Mouse (Mus musculus) left cerebral cortex, adult 9 months (tissue): ENCODE results near the gene Tdp1.

Source experiments
- DNase-seq, 2 experiments: peaks; one replicate each; pipeline ENCODE4 v3.0.0; 2022; ENCODE audit warnings: low spot score in 2 of 2

Tdp1 gene

GRCm38 (mm10) chr12:99898248-99898870 is 14.0 kb downstream of the Tdp1 start:
- DNase-seq: no peak

GRCm38 (mm10) chr12:99899991-99900390 is 15.7 kb downstream of the Tdp1 start:
- no peak for DNase-seq

GRCm38 (mm10) chr12:99901973-99902866 is 17.9 kb downstream of the Tdp1 start:
- no peak for DNase-seq

GRCm38 (mm10) chr12:99902867-99903370 is 18.6 kb downstream of the Tdp1 start:
- no peak for DNase-seq

GRCm38 (mm10) chr12:99904537-99904936 is 20.2 kb downstream of the Tdp1 start:
- DNase-seq: peak in 1 of 2 experiments; percentile 26

- DNase-seq: no peak
Measured at GRCm38 (mm10) chr12:99911466-99911865, 27.1 kb downstream of the Tdp1 start.

- peak; percentile 45 to 61 for DNase-seq
Measured at GRCm38 (mm10) chr12:99917800-99918427, 33.6 kb downstream of the Tdp1 start.

GRCm38 (mm10) chr12:99919636-99920035 is 35.3 kb downstream of the Tdp1 start:
- DNase-seq: no peak

- DNase-seq: no peak
Measured at GRCm38 (mm10) chr12:99921045-99921444, 36.7 kb downstream of the Tdp1 start.

- peak; percentile 39 to 40 for DNase-seq
Measured at GRCm38 (mm10) chr12:99923131-99923606, 38.9 kb downstream of the Tdp1 start.

GRCm38 (mm10) chr12:99923703-99924102 is 39.4 kb downstream of the Tdp1 start:
- no peak for DNase-seq

- DNase-seq: peak in 1 of 2 experiments; percentile 60
Measured at GRCm38 (mm10) chr12:99928311-99928710, 44.0 kb downstream of the Tdp1 start.

GRCm38 (mm10) chr12:99929160-99929559 is 44.8 kb downstream of the Tdp1 start:
- DNase-seq: no peak

GRCm38 (mm10) chr12:99932245-99932644 is 47.9 kb downstream of the Tdp1 start:
- no peak for DNase-seq

- DNase-seq: no peak
Measured at GRCm38 (mm10) chr12:99933630-99934029, 49.3 kb downstream of the Tdp1 start.

- no peak for DNase-seq
Measured at GRCm38 (mm10) chr12:99935403-99935802, 51.1 kb downstream of the Tdp1 start.

- no peak for DNase-seq
Measured at GRCm38 (mm10) chr12:99938476-99938875, 54.2 kb downstream of the Tdp1 start.

- no peak for DNase-seq
Measured at GRCm38 (mm10) chr12:99939179-99939578, 54.9 kb downstream of the Tdp1 start.

- DNase-seq: no peak
Measured at GRCm38 (mm10) chr12:99940704-99941103, 56.4 kb downstream of the Tdp1 start.

GRCm38 (mm10) chr12:99942441-99942840 is 58.1 kb downstream of the Tdp1 start:
- DNase-seq: no peak

GRCm38 (mm10) chr12:99952928-99953327 is 68.6 kb downstream of the Tdp1 start:
- peak in 1 of 2 experiments; percentile 68 for DNase-seq

GRCm38 (mm10) chr12:99956411-99956810 is 72.1 kb downstream of the Tdp1 start:
- no peak for DNase-seq
